Mouse (Mus musculus) kidney, embryonic 16.5 days (tissue): ENCODE results near the gene Aldh4a1. TPM values are rescaled to one million over a fixed set of nuclear protein-coding genes. Genes with fewer than 3 reads are reported as not detected.
A peak's percentile ranks its signal among the peaks of the same experiment; 100 is the strongest.

Experiments used
- ATAC-seq: fragments of 200-750 bp; cut with Nextera tagmentation; 2 replicates; pipeline ENCODE4 v1.8.0; 2017; ENCODE audit warnings: moderate TSS enrichment; ENCODE audit not compliant: low FRiP score, low TSS enrichment
- H3K27ac ChIP-seq: fragments of 300-500 bp; sonication (generic); 2 replicates; pipeline ENCODE4 v1.5.1; 2014; ENCODE audit warnings: low read length
- H3K27me3 ChIP-seq: fragments of 300-500 bp; sonication (generic); 2 replicates; pipeline ENCODE4 v1.6.1; 2014; ENCODE audit warnings: low read length, control low read depth, mixed read lengths; ENCODE audit not compliant: insufficient read depth
- H3K36me3 ChIP-seq: fragments of 300-500 bp; sonication (generic); 2 replicates; pipeline ENCODE4 v1.6.1; 2014; ENCODE audit warnings: low read length, control low read depth, mixed read lengths; ENCODE audit not compliant: insufficient read depth
- H3K4me1 ChIP-seq: fragments of 300-500 bp; sonication (generic); 2 replicates; pipeline ENCODE4 v1.6.1; 2014; ENCODE audit warnings: low read length, control low read depth, mixed read lengths; ENCODE audit not compliant: insufficient read depth
- H3K4me2 ChIP-seq: fragments of 300-500 bp; sonication (generic); replicated peaks from 2 replicates; pipeline ENCODE4 v1.6.1; 2014; ENCODE audit warnings: low read depth, low read length
- H3K4me3 ChIP-seq: fragments of 300-500 bp; sonication (generic); 2 replicates; pipeline ENCODE4 v1.5.1; 2014; ENCODE audit warnings: mild to moderate bottlenecking, low read length
- H3K9ac ChIP-seq: fragments of 300-500 bp; sonication (generic); replicated peaks from 2 replicates; pipeline ENCODE4 v1.6.1; 2014; ENCODE audit warnings: low read length
- H3K9me3 ChIP-seq: fragments of 300-500 bp; sonication (generic); 2 replicates; pipeline ENCODE4 v1.6.1; 2016; ENCODE audit warnings: low read length, control low read depth
- WGBS: fragments of 180-500 bp; shearing (Covaris S2); extraction: QIAGEN DNeasy Blood & Tissue Kit; methylation state at CpG from one replicate; pipeline ENCODE4 v1.1.7; 2014; 5-methylcytosine and 5-hydroxymethylcytosine counted together
- polyA plus RNA-seq: library from polyadenylated mRNA; unstranded; fragments of >200 nt; fragmentation: Nextera tagmentation; extraction: Ambion mirVana; gene quantifications from 2 replicates; pipeline ENCODE4 v1.2.1, GENCODE M21; 2015

Aldh4a1 gene
- polyA plus RNA-seq, 1 experiment from 2014 or later = 149 TPM

DNA sequence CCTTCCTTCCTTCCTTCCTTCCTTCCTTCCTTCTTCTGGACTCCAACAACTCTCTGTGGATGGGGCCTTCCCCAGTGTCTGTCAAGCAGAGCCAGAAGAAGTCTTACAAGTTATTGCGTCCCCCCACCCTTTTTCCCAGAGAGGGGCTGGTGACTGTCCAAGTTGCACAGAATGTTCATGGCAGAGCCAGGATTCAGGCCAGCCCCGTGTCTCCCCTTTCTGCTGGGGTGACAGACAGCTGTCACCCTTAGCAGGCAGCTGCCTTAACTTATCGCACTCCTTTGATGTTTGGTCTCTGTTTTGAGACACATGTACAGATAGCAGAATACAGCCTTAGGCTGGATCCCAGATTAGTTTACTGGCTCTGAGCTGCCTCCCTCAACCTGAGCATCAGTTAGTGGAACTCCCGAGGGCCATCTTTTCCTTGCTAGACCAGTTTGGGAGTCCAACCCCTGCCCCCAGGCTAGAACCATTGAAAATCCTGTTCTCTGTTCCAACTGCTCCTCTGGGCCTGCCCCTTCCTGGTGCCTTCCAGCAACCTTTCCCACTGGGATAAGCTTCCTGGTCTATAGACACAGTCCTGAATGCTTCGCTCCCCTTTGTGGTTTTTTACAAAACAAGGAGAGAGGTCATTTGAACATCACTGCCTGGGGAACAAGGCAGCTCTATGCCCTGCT is 33.2 kb upstream of the Aldh4a1 start:
- H3K4me1 ChIP-seq = peaks cover 59% of the 10 kb centered on the region
- WGBS = 69% methylated on average over 5 of the region's 5 CpGs
- H3K9me3 ChIP-seq = no peaks in the 10 kb centered on the region
- H3K4me3 ChIP-seq = no peak overlapping the region
- no peak overlapping the region for H3K4me2 ChIP-seq
- no peak overlapping the region for H3K27ac ChIP-seq
- no peak overlapping the region; the same call in 1 of the 2 replicates for H3K9ac ChIP-seq
- ATAC-seq = no peak
- H3K27me3 ChIP-seq = no peaks in the 10 kb centered on the region
- no peaks in the 10 kb centered on the region for H3K36me3 ChIP-seq

DNA sequence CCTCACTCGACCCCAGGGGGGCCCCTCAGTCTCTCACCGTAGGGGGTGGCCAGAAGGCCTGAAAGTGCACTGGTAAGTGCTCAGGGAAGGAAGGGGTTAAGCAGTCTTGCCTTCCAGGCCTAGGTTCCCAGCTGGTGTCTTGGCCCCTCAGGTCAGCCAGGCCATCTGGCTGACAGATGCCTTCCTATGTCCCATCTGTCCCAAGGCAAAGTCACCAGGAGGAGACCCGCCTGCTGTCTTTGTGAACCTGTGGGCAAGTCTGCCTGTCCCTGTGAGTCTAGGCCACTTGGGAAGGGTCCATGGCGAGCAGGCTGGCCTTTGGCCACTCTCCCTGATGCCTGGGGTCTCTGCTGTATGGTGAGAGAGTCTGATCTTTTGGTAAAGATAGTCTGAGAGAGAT is 32.2 kb upstream of the Aldh4a1 start:
- no peaks in the 10 kb centered on the region for H3K36me3 ChIP-seq
- H3K27ac ChIP-seq = no peak overlapping the region
- H3K4me1 ChIP-seq = peaks cover 53% of the 10 kb centered on the region
- no peaks in the 10 kb centered on the region for H3K27me3 ChIP-seq
- H3K4me2 ChIP-seq = no peak overlapping the region
- no peaks in the 10 kb centered on the region for H3K9me3 ChIP-seq
- WGBS = 30% methylated on average over 4 of the region's 4 CpGs
- no peak for ATAC-seq
- H3K9ac ChIP-seq = no peak overlapping the region
- H3K4me3 ChIP-seq = no peak overlapping the region

DNA sequence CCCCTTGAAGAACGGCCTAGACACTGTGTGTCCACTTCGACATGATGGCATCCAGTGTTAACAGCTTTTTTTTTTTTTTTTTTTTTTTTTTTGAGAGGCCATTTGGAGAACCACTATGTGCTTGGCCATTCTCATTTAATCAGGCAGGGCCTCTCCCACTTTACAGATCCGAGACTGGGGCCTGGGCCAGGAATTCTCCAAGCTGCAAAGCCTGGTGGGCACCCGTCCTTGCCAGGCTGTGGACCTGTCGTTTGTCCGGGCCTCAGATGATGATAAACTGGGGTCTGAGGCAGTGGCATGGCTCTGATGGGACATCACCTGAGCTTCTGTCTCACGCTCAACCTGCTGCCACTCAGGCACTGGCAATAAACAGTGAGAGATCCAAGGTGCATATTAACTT is 29.8 kb upstream of the Aldh4a1 start:
- Histone ChIP-seq H3K4me3 (no peak overlapping the region), H3K27ac (no peak overlapping the region), H3K4me1 (peaks cover 55% of the 10 kb centered on the region), H3K4me2 (no peak overlapping the region), H3K9ac (no peak overlapping the region; the same call in 1 of the 2 replicates), H3K9me3 (no peaks in the 10 kb centered on the region), H3K36me3 (no peaks in the 10 kb centered on the region), H3K27me3 (no peaks in the 10 kb centered on the region)
- 68% methylated on average over 7 of the region's 7 CpGs for WGBS
- no peak for ATAC-seq

DNA sequence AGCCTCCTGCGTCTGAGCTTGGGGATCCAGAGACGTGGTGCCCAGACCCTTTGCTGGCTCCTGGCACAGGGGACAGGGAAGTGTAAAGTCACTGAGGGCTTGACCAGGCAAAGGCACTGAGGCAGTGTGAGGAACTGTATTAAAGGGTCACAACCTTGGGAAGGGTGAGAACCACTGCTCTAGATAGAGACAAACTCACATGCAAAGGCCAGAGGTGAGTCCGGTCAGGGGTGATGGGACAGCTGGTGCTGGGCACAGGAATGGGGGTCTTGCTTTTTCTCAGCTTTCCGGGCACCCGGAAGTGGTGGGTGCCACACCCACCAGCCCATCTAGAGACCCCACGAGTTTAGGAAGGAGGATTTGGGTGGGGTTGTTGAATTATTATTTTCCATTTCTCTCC is 29.3 kb upstream of the Aldh4a1 start:
- no peaks in the 10 kb centered on the region for H3K9me3 ChIP-seq
- 67% methylated on average over 6 of the region's 6 CpGs for WGBS
- H3K4me1 ChIP-seq = peaks cover 57% of the 10 kb centered on the region
- H3K36me3 ChIP-seq = no peaks in the 10 kb centered on the region
- H3K4me2 ChIP-seq = no peak overlapping the region
- H3K27ac ChIP-seq = 0 out of 2 replicates have a peak overlapping the region, but pooled peaks have one; percentile 29
- no peak overlapping the region; the same call in 1 of the 2 replicates for H3K9ac ChIP-seq
- no peaks in the 10 kb centered on the region for H3K27me3 ChIP-seq
- H3K4me3 ChIP-seq = no peak overlapping the region
- ATAC-seq = no peak

DNA sequence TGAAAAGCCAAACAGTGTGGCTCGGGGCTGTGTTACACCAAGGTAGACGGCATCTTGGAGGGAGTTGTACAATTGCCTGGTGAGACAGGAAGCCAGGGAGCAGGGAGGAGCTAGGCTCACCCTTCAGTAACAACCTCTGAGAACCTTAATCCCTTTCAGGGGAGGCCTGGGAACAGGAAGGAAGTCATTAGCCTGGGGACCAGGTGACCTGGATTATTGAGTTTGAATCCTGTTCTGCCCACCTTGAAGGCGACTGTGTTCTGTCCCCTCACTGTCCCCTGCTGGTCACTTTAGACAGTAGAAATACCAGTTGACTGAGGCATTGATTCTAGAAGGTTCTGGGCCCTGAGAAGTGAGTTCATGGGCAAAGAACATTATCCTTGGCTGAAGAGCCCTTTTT is 28.6 kb upstream of the Aldh4a1 start:
- Histone ChIP-seq H3K9ac (no peak overlapping the region), H3K27me3 (no peaks in the 10 kb centered on the region), H3K4me1 (peaks cover 62% of the 10 kb centered on the region), H3K4me3 (no peak overlapping the region), H3K36me3 (no peaks in the 10 kb centered on the region), H3K27ac (peak overlapping the region; percentile 14; the same call in 1 of the 2 replicates), H3K4me2 (no peak overlapping the region), H3K9me3 (no peaks in the 10 kb centered on the region)
- no peak for ATAC-seq
- WGBS = 33% methylated on average over 3 of the region's 3 CpGs

DNA sequence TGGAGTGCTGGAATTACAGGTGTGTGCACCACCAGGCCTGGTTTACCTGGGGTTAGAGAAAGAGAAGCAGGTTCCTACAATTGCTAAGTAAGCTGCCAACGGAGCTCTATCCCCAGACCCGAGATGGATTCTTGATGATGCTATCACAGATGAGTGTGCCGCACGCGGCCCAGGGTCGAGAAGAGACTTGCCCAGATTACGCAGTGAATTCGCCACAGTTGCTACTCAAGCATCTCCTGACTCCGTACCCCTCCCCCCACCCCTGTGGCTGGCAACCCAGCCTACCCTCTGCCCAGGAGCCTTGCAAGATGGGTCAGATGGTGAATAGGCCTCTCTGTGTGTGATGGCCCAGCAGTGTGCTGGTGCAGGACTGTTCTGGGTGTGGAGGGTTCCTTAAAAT is 26.0 kb upstream of the Aldh4a1 start:
- WGBS = 31% methylated on average over 9 of the region's 9 CpGs
- peak overlapping the region; percentile 50; the same call in 1 of the 2 replicates for H3K9ac ChIP-seq

DNA sequence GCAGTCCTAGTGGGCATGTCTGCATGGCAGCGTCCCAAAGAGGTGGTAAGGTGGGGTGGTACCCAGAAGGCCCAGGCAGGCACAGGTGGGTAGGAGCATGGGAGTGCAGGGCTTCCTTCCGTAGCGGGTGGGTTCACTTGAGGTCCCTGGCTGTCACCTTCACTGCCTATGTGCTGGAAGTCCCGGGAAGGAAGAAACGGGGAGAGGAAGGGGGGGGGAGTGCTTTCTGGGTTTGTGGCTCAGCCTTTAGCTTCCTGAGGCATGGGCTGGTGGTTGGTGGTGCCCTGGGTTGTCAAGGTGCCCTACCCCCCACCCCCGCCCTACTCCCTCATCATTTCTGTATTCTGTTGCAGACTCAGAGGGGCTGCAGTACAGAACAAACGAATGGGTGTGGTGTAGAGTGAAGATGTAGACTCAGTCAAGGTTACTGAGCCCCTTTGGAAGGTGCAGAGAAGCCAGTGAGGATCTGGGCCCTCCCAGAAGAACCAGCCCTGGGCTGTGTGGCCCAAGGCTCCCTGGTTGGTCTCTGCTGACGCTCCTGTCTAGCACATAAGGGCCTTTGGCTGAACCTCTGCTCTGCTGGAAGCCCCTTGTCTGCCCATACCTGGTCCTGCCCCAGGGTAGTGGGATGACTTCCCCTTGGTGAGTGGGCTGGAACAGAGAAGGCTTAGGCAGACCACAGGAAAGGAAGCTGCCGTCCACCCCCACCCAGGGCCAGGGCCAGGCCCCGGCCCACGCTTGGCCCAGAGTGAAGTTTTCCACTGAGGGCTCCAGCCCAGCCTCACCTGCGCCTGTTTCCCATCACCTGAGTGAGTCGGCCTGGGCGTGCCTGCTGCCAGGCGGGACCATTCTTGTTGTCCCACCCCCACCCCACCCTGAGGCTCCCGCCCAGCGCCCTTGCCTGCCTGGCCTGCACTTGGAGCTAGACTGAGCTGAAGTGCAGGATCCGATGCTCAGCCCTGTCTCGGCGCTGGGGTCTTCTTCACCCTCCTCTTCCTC is 25.1 kb upstream of the Aldh4a1 start:
- H3K9me3 ChIP-seq = no peaks in the 10 kb centered on the region
- WGBS = 37% methylated on average over 20 of the region's 20 CpGs
- H3K36me3 ChIP-seq = no peaks in the 10 kb centered on the region
- no peaks in the 10 kb centered on the region for H3K27me3 ChIP-seq
- peaks cover 81% of the 10 kb centered on the region for H3K4me1 ChIP-seq
- no peak for ATAC-seq
- H3K9ac ChIP-seq = peak overlapping the region; percentile 58
- peak overlapping the region; percentile 98 for H3K27ac ChIP-seq
- no peak overlapping the region for H3K4me3 ChIP-seq
- H3K4me2 ChIP-seq = peak overlapping the region; percentile 53

More for the DNA sequence above, 26.0 kb upstream of the Aldh4a1 start:
- Histone ChIP-seq H3K9me3 (no peaks in the 10 kb centered on the region), H3K4me2 (no peak overlapping the region), H3K4me1 (peaks cover 72% of the 10 kb centered on the region), H3K36me3 (no peaks in the 10 kb centered on the region), H3K27me3 (no peaks in the 10 kb centered on the region), H3K4me3 (no peak overlapping the region), H3K27ac (peak overlapping the region; percentile 98)
- no peak for ATAC-seq

DNA sequence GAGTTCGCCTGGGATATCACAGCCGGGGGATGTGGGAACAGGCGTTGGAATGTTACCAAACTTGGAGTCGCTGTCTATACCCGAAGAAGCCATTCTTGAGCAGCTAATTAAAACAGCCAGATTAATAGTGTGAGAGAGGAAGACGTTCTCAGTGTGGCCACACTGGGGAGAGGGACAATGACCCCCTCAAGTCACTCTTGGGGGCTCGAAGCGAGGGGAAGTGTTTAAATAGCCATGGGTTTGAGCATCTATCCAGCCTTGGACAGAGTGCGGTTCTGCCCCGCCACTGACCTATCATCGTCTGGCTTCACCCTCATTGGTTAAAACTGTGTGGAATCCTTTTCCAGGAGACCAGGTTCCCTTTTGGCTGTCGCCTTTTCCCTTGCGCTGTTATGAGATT is 24.3 kb upstream of the Aldh4a1 start:
- Histone ChIP-seq H3K9me3 (no peaks in the 10 kb centered on the region), H3K27ac (peak overlapping the region; percentile 98), H3K9ac (peak overlapping the region; percentile 58), H3K36me3 (no peaks in the 10 kb centered on the region), H3K4me2 (peak overlapping the region; percentile 53), H3K4me1 (peaks cover 79% of the 10 kb centered on the region), H3K4me3 (peak overlapping the region; percentile 27), H3K27me3 (no peaks in the 10 kb centered on the region)
- ATAC-seq = no peak
- 19% methylated on average over 13 of the region's 13 CpGs for WGBS

DNA sequence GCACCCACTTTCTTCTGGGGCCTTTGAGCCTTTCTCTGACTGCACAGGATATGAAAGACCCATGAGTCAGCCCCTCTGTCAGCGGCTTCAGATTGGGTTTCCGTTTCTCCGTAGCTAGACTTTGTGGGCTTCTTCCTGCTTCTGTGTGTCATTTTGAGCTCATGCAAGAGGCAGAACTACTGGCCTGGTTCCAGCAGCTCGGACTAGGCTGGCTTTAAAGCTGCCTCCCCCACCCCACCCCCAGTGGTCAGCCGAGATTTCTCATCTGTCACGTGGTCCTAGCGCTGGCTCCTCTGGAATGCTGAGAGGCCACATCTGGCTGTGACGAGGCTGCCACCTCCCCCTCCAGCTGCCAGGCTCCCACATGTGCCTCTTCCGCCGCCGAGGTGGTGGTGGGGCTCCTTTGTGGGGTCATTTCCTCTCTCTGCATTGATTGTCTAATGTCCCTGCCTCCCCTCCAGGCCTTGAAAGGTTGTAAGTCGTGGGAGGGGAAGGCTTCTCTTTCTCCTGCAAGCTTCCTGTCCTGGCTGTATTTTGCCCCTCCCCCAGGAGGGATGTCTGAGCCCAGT is 23.6 kb upstream of the Aldh4a1 start:
- Histone ChIP-seq H3K4me1 (peaks cover 74% of the 10 kb centered on the region), H3K9me3 (no peaks in the 10 kb centered on the region), H3K27me3 (no peaks in the 10 kb centered on the region), H3K9ac (peak overlapping the region; percentile 58), H3K4me3 (peak overlapping the region; percentile 27), H3K27ac (peak overlapping the region; percentile 98), H3K4me2 (peak overlapping the region; percentile 53), H3K36me3 (no peaks in the 10 kb centered on the region)
- ATAC-seq = peak; percentile 86
- WGBS = 0% methylated on average over 12 of the region's 12 CpGs
